Mouse (Mus musculus) embryo, embryonic 11 days (tissue): Measurements from ENCODE around the gene Coro2a.

ENCODE experiments used
- DNase-seq: peaks from one replicate; pipeline ENCODE4 v3.0.0-alpha.2; 2015

Coro2a gene

DNA sequence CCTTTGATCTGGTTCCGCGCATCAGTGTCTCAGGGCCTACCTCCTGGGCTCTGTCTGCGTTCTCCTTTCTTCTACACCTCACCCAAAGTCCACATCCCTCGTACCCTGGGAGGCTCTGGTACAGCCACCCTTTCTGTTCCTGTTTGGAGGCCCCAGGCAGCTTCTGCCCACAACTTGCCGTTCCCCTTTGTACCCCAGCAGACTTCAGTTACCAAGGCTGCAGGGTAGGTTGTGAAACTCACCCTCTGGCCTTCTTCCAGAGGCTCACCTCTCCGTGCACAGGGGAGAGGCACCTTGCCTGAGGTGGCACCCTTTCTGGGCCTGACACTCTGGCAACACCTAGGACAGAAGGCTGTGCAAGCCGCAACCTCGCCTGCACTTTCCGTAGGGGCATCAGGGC is 46.2 kb downstream of the Coro2a start:
- no peak for DNase-seq

DNA sequence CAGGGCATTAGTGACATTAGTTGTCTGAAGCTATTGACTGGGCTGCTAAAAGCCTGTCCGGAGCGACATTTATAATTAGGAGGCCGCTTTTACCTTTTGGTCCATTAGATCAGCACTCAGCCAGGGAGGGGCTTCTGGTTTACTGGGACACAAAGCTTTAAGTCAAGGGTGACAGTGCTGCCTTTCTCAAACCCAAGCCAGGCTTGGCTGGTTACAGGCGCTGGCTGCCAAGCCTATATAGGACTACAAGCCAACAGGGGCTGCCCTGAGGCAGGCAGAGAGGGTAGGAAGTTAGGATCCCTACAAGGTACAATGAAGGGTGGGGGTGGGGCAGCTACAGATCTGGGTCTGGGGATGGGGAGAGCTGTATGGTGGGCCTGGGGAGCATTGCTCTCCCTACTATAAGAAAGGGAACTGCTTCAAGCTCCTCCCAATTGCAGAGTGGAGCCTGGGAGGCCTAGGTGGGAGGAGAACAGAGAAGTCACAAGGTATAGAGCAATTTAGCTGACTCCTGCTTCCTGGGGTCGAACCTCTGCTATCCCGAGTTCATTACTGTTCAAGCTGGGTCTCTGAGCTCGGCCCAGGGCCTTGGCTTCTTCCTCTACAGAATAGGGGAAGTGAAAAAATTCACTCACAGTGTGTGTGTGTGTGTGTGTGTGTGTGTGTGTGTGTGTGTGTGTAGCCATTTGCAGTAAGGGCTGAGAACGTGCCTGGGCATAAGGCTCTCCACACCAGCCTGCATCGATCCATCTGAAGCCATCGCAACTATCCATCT is 47.5 kb downstream of the Coro2a start:
- DNase-seq: no peak

GRCm38 (mm10) chr4:46553864-46554263 is 48.1 kb downstream of the Coro2a start:
- no peak for DNase-seq

GRCm38 (mm10) chr4:46550406-46550805 is 51.6 kb downstream of the Coro2a start:
- no peak for DNase-seq

GRCm38 (mm10) chr4:46549979-46550378 is 52.0 kb downstream of the Coro2a start:
- DNase-seq: no peak

- DNase-seq: no peak
Observed at GRCm38 (mm10) chr4:46546709-46547108, 55.3 kb downstream of the Coro2a start.

GRCm38 (mm10) chr4:46545498-46545897 is 56.5 kb downstream of the Coro2a start:
- DNase-seq: no peak

GRCm38 (mm10) chr4:46544313-46544712 is 57.7 kb downstream of the Coro2a start:
- no peak for DNase-seq

DNA sequence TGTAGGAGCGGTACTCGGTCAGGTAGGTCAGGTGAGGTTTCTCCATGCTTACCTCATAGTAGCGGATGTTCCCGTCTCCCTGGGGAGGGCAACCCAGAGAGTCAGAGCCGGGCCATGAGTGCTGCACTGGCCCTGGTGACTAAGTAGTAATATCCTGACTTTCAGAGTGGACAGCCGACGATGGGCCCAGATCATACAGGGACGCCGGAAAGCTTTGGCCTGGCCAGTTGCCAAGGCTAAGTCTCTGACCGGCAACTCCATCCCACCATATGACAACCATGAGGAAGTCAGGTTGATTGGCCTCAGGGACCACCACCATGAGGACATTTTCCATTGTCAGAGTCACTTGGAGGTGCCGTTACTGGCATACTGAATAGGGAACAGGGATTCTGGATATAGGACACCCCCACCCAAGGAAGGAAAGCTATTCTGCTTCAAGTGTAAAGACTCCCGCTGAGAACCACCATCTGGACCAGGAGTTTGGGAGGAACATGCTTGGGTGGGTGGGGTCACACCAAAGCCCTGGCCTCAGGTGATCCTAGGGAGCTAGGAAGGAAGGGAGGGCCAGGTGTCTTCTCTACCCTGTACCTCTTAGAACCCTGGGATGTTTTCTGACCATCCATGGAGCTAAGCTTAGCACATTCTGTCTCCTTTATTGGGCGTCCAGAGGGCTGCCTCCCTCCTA is 58.5 kb downstream of the Coro2a start:
- DNase-seq: no peak

DNA sequence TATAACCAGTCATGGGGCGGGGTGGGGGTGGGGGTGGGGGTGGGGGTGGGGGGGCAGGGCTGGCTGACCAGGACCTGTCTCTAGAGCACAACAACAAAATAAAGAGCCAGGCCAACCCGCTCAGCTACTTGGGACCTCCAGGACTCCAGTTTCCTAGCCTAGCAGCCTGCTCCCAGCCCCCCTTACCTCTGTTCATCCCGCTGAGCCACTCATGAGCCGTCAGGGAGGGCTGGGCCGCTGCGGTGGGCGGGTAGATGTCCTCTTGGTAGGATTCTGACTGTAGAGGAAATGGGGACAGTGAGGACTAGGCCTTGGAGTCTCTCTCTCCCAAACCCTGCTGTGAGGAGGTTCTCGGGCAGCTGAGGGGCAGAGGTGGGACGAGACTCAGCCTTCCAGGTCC is 60.3 kb downstream of the Coro2a start:
- no peak for DNase-seq

GRCm38 (mm10) chr4:46539167-46539566 is 62.8 kb downstream of the Coro2a start:
- no peak for DNase-seq

DNA sequence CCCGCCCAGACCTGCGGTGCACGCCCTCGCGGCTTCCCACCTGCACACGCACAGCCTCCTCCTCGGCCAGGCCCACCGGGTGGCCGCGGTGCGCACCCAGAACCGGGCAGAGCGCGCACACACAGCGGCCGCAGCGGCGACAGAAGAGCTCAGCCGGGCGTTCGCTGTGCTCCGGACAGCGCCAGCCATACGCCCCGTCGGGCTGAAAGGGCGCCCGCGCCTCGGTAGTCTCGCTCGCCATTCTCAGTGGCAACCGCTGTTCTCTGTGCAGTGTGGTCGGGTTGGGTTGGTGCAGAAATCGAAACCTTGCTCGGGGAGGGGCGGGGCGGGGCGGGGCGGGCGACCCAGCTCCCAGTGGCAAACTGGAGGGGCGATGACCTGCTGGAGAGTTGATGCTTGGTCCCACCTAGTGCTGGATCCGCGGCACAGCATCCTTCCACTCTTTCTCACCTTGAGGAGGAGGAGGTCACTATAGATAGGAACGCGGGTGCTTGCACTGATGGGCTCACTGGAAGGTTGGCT is 66.1 kb downstream of the Coro2a start, which contains the start of gene Trim14:
TSS of gene Trim14 (minus strand) at position 302 of the 522 bp plus-strand sequence.
- peak; percentile 67 for DNase-seq

DNA sequence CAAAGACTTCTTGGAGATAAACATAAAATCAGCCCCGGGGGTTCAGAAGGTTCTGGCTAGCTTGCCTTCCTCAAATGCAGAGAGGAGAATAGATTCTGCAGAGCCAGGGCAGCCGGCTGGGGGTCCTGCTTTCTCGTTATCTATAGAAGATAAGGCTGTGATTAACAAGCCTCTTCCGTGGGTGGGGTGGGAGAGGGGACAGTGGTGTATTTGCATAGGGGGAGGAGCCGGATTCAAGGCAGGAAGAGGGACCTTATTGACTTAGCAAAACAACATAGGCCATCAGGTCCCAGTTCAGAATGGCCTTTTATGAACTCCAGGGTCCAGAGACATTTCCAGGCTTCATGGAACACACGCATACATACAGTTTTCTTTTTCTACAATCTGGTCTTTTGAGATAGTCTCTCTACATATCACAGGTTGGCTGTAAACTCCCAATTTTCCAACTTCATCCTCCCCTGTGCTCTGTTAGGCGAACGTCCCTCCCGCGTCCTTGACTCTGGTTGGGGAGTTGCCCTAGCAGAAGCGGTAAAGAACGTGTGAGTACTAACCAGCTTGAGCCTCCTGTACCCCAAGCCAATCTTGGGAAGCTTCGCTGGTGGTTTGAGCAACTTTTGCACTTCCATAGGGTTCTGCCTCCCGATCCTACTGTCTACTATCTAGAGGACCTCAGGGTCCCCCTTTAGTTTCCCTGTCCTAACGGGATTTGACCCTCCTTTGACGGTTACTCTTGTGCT is 66.7 kb downstream of the Coro2a start:
- no peak for DNase-seq

DNA sequence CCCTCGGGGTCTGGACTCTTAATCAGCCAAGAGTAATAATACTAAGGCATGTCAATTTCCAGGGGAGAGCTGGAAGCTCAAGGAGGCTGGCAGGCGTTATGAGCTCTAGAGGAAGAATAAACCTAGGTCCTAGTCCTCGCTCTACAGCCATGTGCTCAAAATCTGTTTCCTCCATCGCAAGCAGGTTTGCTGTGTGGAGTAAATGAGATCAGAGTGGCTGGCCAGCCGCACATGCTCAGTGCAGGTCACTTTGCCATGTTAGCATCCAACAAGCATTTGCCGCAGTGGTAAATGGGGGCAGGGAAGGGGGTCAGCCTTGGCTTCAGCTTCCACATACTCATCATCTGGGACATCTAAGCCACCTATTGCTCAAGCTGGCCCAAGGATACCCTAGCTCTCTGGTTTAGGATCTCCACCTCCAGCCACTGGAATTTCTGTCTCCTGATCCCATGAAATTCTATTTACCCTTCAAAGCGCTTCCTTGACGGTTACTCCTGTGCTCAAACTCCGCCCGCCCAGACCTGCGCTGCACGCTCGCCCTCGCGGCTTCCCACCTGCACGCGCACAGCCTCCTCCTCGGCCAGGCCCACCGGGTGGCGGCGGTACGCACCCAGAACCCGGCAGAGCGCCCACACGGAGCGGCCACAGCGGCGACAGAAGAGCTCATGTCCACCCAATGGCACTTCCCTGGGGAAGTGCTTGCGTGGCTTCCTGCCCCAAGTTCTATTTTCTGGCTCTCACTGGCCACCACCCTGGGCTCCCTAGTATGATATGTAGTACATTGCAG is 67.9 kb downstream of the Coro2a start:
- no peak for DNase-seq

GRCm38 (mm10) chr4:46532926-46533325 is 69.1 kb downstream of the Coro2a start:
- DNase-seq: no peak

DNA sequence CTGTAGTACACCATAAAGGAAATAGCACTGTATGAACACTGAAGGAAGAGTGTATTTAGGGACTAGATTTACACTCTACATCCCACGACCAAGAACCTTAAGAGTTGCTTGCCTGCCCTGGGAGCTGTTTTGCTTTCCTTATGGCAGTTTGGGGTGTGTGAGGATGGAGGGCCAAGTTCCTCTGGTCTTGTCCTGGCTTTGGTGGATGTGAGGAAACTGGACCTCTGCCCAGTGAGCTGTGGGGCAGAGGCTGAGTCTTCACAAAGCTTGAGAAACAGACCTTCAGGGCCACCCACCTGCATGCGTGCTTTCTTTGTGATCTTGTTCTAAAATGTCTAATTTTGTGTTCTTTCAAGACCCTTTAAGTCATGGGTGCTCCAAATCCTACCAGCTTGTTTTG is 69.5 kb downstream of the Coro2a start:
- DNase-seq: no peak

DNA sequence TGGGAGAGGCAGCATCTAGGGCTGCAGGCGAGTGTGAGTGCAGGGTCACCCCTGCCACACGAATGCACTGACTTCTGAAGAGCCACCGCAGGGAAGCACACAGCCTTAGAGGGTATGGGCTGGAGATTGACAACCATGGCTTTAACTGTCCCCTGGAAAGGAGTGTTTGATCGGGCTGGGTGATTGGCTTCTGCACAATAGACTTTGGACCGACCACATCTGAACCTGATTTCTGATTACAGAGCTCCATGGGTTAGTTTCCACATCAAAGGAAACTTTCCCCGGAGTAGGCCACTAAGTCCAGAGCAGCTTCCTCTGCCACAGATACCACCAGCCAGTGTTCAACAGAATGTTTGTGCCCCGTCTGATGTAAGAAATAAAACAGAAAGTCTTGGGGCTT is 72.3 kb downstream of the Coro2a start:
- no peak for DNase-seq

- no peak for DNase-seq
Observed at GRCm38 (mm10) chr4:46527558-46527926, 74.5 kb downstream of the Coro2a start.

DNA sequence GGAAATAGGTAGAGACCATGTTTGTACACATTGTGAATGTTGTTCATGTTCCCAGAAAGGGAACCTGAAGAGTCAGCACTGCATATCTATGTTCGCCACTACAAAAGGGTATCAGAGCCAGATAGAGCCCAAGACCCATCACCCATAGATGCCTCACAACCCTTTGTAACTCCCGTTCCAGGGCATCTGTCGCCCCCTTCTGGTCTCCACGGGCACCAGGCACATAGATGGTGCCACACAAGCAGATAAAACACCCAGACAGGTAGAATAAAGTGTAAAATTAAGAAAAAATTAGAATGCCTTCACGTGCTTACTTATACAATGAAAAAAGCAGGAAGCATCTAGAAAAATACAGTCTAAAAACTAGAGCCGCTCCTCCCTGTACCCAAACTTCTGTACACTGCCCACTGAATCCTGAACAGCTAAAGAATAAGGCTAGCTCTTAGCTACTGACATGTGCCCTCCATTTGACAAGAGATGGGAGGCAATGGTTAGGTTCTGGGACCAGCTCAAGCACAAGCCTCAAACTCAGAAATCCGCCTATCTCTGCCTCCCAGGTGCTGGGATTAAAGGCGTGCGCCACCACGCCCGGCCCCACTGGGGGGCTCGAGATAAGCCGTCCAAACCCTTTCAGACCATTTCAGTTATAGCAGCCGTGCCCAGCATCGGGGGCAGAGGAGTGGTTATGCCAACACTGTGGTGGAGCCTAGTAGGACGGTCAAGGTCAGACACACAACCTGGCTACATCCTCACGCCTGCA is 75.0 kb downstream of the Coro2a start:
- no peak for DNase-seq

DNA sequence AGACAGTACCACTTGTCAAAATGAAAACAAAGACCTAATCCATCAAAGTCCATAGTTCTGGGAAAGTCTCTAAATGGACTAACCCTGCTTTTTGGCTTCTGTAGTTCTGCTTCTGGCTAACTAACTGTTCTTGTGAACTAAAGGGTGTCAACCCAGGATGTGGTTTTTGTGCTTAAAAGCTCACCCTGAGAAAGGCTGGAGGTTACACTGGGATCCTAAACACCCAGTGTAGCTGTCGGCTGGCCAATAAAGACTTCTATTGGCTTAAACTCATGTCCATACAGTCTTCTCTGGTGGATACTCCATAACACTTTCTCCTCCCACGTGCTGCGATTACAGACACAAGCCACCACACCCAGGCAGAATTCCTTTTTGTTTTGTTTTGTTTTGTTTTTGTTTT is 75.8 kb downstream of the Coro2a start:
- no peak for DNase-seq

- no peak for DNase-seq
Observed at GRCm38 (mm10) chr4:46523324-46523723, 78.7 kb downstream of the Coro2a start.

DNA sequence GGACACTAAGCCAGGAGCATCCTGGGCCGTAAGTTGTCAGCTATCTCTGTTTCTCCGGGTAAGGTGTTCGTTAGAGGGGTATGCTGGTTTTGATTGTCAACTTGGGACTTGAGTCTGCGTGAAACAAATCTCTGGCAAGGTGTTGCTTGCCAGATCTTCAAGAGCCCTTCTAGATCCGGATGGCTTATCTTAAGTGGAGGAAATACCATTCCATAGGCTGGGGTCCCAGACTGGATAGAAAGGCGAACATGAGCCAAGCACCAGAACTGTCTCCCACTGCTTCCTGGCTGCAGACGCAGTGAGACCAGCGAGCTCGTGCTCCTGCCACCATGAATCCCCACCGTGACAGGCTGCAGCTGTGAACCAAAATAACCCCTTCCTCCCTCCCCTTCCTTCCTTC is 80.5 kb downstream of the Coro2a start:
- DNase-seq: no peak
